Mouse (Mus musculus): ENCODE results near the gene Gm48552. TPM values are rescaled to one million over a fixed set of nuclear protein-coding genes. Genes with fewer than 3 reads are reported as not detected.

Gm48552 gene
- total RNA-seq (2023; ENCODE audit: inconsistent age): 1.8 to 11.0 TPM (median 4.5 TPM) in 4 replicates

GRCm38 (mm10) chr10:81388505-81389055 lies at the start of gene Gm48552:
Gm48552 (plus strand) TSS chr10:81389005.

GRCm38 (mm10) chr10:81342686-81343505 lies 45.9 kb upstream of the Gm48552 start, which contains the start of gene Gipc3:
Gipc3 (minus strand) TSS chr10:81343266.

GRCm38 (mm10) chr10:81350351-81351063 lies 38.3 kb upstream of the Gm48552 start, which contains the start of gene Hmg20b:
Hmg20b (minus strand) TSS chr10:81350480.

GRCm38 (mm10) chr10:81356991-81357844 lies 31.6 kb upstream of the Gm48552 start, which contains the start of gene Mfsd12:
Mfsd12 (plus strand) TSS chr10:81357491.

GRCm38 (mm10) chr10:81365672-81366476 lies 22.9 kb upstream of the Gm48552 start, which contains the start of gene 4930404N11Rik:
4930404N11Rik (minus strand) TSS chr10:81365816.

GRCm38 (mm10) chr10:81377793-81378552 lies 10.8 kb upstream of the Gm48552 start, which contains the start of gene Fzr1:
Fzr1 (minus strand) TSS chr10:81378516.

GRCm38 (mm10) chr10:81383802-81384604 lies 4.8 kb upstream of the Gm48552 start, which contains the start of the genes Dohh and Gm48551:
Dohh (plus strand) TSS chr10:81384428.
Gm48551 (plus strand) TSS chr10:81384466.

GRCm38 (mm10) chr10:81392781-81393185 lies 4.0 kb downstream of the Gm48552 start, which contains the start of gene Smim24:
Smim24 (plus strand) TSS chr10:81393051.

Other genes starting within 250 kb of the Gm48552 start
- 56.6 to 67.0 TPM (median 64.0 TPM) in 4 replicates for gene Pias4, start 221.1 kb upstream of the Gm48552 start, total RNA-seq (2023; ENCODE audit: inconsistent age)
- gene Eef2, start 212.4 kb upstream of the Gm48552 start, total RNA-seq (2023; ENCODE audit: inconsistent age): 2,010 to 2,056 TPM (median 2,036 TPM) in 4 replicates
- gene Dapk3, start 206.0 kb upstream of the Gm48552 start, total RNA-seq (2023; ENCODE audit: inconsistent age): 75.8 to 91.0 TPM (median 85.2 TPM) in 4 replicates
- gene 4930442H23Rik, start 205.2 kb upstream of the Gm48552 start, total RNA-seq (2023; ENCODE audit: inconsistent age): not detected in 4 replicates
- not detected in 4 replicates for gene Nmrk2, start 187.0 kb upstream of the Gm48552 start, total RNA-seq (2023; ENCODE audit: inconsistent age)
- not detected in 4 replicates for gene Atcay, start 158.2 kb upstream of the Gm48552 start, total RNA-seq (2023; ENCODE audit: inconsistent age)
- 2.6 to 7.2 TPM (median 4.5 TPM) in 4 replicates for gene Zfr2, start 155.8 kb upstream of the Gm48552 start, total RNA-seq (2023; ENCODE audit: inconsistent age)
- gene Matk, start 136.1 kb upstream of the Gm48552 start, total RNA-seq (2023; ENCODE audit: inconsistent age): 22.2 to 31.3 TPM (median 26.5 TPM) in 4 replicates
- 128 to 138 TPM (median 136 TPM) in 4 replicates for gene Mrpl54, start 122.1 kb upstream of the Gm48552 start, total RNA-seq (2023; ENCODE audit: inconsistent age)
- gene Apba3, start 122.0 kb upstream of the Gm48552 start, total RNA-seq (2023; ENCODE audit: inconsistent age): 41.2 to 44.0 TPM (median 42.6 TPM) in 4 replicates
- gene Tjp3, start 97.4 kb upstream of the Gm48552 start, total RNA-seq (2023; ENCODE audit: inconsistent age): 12.7 to 18.0 TPM (median 17.5 TPM) in 4 replicates
- 150 to 166 TPM (median 155 TPM) in 4 replicates for gene Pip5k1c, start 96.0 kb upstream of the Gm48552 start, total RNA-seq (2023; ENCODE audit: inconsistent age)
- gene Cactin, start 67.9 kb upstream of the Gm48552 start, total RNA-seq (2023; ENCODE audit: inconsistent age): 45.1 to 49.2 TPM (median 46.9 TPM) in 4 replicates
- 3.0 to 4.6 TPM (median 3.8 TPM) in 4 replicates for gene Tbxa2r, start 60.3 kb upstream of the Gm48552 start, total RNA-seq (2023; ENCODE audit: inconsistent age)
- gene Gipc3, start 45.7 kb upstream of the Gm48552 start, total RNA-seq (2023; ENCODE audit: inconsistent age): 0.42 to 1.0 TPM (median 0.82 TPM) in 4 replicates
- gene Hmg20b, start 38.5 kb upstream of the Gm48552 start, total RNA-seq (2023; ENCODE audit: inconsistent age): 64.5 to 77.9 TPM (median 72.9 TPM) in 4 replicates
- 9.2 to 15.5 TPM (median 12.6 TPM) in 4 replicates for gene Mfsd12, start 31.5 kb upstream of the Gm48552 start, total RNA-seq (2023; ENCODE audit: inconsistent age)
- gene 4930404N11Rik, start 23.2 kb upstream of the Gm48552 start, total RNA-seq (2023; ENCODE audit: inconsistent age): 5.8 to 7.9 TPM (median 7.7 TPM) in 4 replicates
- gene Fzr1, start 10.5 kb upstream of the Gm48552 start, total RNA-seq (2023; ENCODE audit: inconsistent age): 38.8 to 48.3 TPM (median 46.2 TPM) in 4 replicates
- gene Dohh, start 4.6 kb upstream of the Gm48552 start, total RNA-seq (2023; ENCODE audit: inconsistent age): 33.2 to 44.7 TPM (median 38.4 TPM) in 4 replicates
- gene Gm48551, start 4.5 kb upstream of the Gm48552 start, total RNA-seq (2023; ENCODE audit: inconsistent age): 1.4 to 2.8 TPM (median 1.9 TPM) in 4 replicates
- gene Smim24, start 4.0 kb downstream of the Gm48552 start, total RNA-seq (2023; ENCODE audit: inconsistent age): 4.3 to 7.4 TPM (median 6.4 TPM) in 4 replicates
- gene Nfic, start 66.6 kb downstream of the Gm48552 start, total RNA-seq (2023; ENCODE audit: inconsistent age): 15.2 to 21.2 TPM (median 16.2 TPM) in 4 replicates
- gene Celf5, start 93.7 kb downstream of the Gm48552 start, total RNA-seq (2023; ENCODE audit: inconsistent age): 0.13 TPM in 1 of 4 replicates, not detected in the others
- 110 to 118 TPM (median 115 TPM) in 4 replicates for gene Ncln, start 107.4 kb downstream of the Gm48552 start, total RNA-seq (2023; ENCODE audit: inconsistent age)
- gene S1pr4, start 111.1 kb downstream of the Gm48552 start, total RNA-seq (2023; ENCODE audit: inconsistent age): 50.5 to 55.7 TPM (median 53.1 TPM) in 4 replicates
- 5.7 to 6.9 TPM (median 6.4 TPM) in 4 replicates for gene Gna15, start 135.2 kb downstream of the Gm48552 start, total RNA-seq (2023; ENCODE audit: inconsistent age)
- 21.6 to 29.7 TPM (median 24.6 TPM) in 4 replicates for gene Gna11, start 156.2 kb downstream of the Gm48552 start, total RNA-seq (2023; ENCODE audit: inconsistent age)
- 319 to 355 TPM (median 326 TPM) in 4 replicates for gene Aes, start 170.5 kb downstream of the Gm48552 start, total RNA-seq (2023; ENCODE audit: inconsistent age)
- gene Tle2, start 185.6 kb downstream of the Gm48552 start, total RNA-seq (2023; ENCODE audit: inconsistent age): 4.0 to 6.9 TPM (median 4.3 TPM) in 4 replicates
- 0.74 to 1.9 TPM (median 1.7 TPM) in 3 of 4 replicates, not detected in the other for gene Tle6, start 212.1 kb downstream of the Gm48552 start, total RNA-seq (2023; ENCODE audit: inconsistent age)
- gene BC025920, start 217.3 kb downstream of the Gm48552 start, total RNA-seq (2023; ENCODE audit: inconsistent age): 2.0 to 4.7 TPM (median 2.9 TPM) in 4 replicates
- gene Sirt6, start 238.8 kb downstream of the Gm48552 start, total RNA-seq (2023; ENCODE audit: inconsistent age): 18.6 to 26.0 TPM (median 23.9 TPM) in 4 replicates
- gene Ankrd24, start 239.5 kb downstream of the Gm48552 start, total RNA-seq (2023; ENCODE audit: inconsistent age): 2.6 to 3.3 TPM (median 2.7 TPM) in 4 replicates